Mouse (Mus musculus) kidney, adult 2 months (tissue): ENCODE results near the gene Msi1. TPM values are rescaled to one million over a fixed set of nuclear protein-coding genes. Genes with fewer than 3 reads are reported as not detected.

Experiments
- DNase-seq: peaks from one replicate; pipeline ENCODE4 v3.0.0; 2021
- H3K27ac ChIP-seq: fragments of 200-500 bp; 2 replicates; pipeline ENCODE4 v1.5.1; 2012; ENCODE audit warnings: low read depth, low read length, control low read depth, inconsistent platforms; ENCODE audit not compliant: insufficient read depth
- H3K27me3 ChIP-seq: fragments of 200-500 bp; replicated peaks from 2 replicates; pipeline ENCODE4 v1.6.1; 2012; ENCODE audit warnings: mild to moderate bottlenecking, moderate library complexity, low read length, inconsistent platforms; ENCODE audit not compliant: control insufficient read depth, insufficient read depth
- H3K36me3 ChIP-seq: fragments of 200-500 bp; 2 replicates; pipeline ENCODE4 v1.6.1; 2012; ENCODE audit warnings: mild to moderate bottlenecking, moderate library complexity, low read length, inconsistent platforms; ENCODE audit not compliant: control insufficient read depth, insufficient read depth
- H3K4me1 ChIP-seq: fragments of 200-500 bp; 2 replicates; pipeline ENCODE4 v1.6.1; 2011; ENCODE audit warnings: low read length; ENCODE audit not compliant: control insufficient read depth, insufficient read depth
- H3K4me3 ChIP-seq: fragments of 200-500 bp; 2 replicates; pipeline ENCODE4 v1.5.1; 2011; ENCODE audit warnings: mild to moderate bottlenecking, low read depth, low read length, control low read depth; ENCODE audit not compliant: insufficient read depth
- CTCF ChIP-seq: fragments of 200-500 bp; conservative IDR thresholded peaks from 2 replicates; pipeline ENCODE4 v1.5.1; 2011; ENCODE audit warnings: low read depth, mild to moderate bottlenecking, control low read depth, low read length, moderate library complexity, mixed read lengths; ENCODE audit not compliant: insufficient read depth, insufficient read length
- POLR2A ChIP-seq: fragments of 200-500 bp; IDR thresholded peaks from one replicate; pipeline ENCODE4 v1.6.1; 2011; ENCODE audit warnings: low read depth, low read length, control low read depth
- WGBS: fragments of 180-500 bp; shearing (Covaris S2); methylation state at CpG from one replicate; pipeline ENCODE4 v1.1.7; 2018; 5-methylcytosine and 5-hydroxymethylcytosine counted together
- polyA plus RNA-seq: library from polyadenylated mRNA; depleted of rRNA; stranded (reverse); fragments of >200 nt; gene quantifications from 2 replicates; pipeline ENCODE4 v1.2.3, GENCODE M21; 2012

Gene Msi1
- polyA plus RNA-seq, 1 experiment = 2.0 TPM

DNA sequence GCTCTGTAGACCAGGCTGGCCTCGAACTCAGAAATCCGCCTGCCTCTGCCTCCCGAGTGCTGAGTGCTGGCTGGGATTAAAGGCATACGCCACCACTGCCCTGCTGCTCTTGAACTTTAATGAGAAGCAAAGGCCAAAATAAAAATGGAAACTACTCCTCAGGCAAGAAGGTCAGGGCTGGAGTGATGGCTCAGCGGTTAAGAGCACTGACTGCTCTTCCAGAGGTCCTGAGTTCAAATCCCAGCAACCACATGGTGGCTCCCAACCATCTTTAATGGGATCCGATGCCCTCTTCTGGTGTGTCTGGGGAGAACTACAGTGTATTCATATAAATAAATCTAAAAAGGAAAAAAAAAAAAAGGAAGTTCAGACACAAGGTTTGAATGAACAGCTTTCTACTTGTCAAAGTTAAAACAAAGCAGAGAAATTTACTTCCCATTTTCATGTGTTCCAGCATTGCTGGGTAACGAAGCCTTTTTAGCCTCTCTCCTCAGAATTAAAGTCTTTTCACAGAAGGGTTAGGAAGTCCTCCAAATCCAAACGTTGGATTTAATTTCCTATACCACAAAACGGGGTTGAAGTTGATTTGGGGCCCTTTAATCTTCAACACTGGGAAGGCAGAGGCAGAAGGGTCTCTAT, 58.7 kb downstream of the Msi1 start:
- Histone ChIP-seq H3K4me3 (no peak overlapping the region), H3K4me1 (peaks cover 11% of the 10 kb centered on the region; the same call in 1 of the 2 replicates), H3K36me3 (no peaks in the 10 kb centered on the region), H3K27me3 (no peaks in the 10 kb centered on the region), H3K27ac (no peak overlapping the region)
- TF ChIP-seq CTCF (no peak), POLR2A (no peak)
- DNase-seq = no peak
- WGBS = 80% methylated on average over 9 of the region's 9 CpGs

DNA sequence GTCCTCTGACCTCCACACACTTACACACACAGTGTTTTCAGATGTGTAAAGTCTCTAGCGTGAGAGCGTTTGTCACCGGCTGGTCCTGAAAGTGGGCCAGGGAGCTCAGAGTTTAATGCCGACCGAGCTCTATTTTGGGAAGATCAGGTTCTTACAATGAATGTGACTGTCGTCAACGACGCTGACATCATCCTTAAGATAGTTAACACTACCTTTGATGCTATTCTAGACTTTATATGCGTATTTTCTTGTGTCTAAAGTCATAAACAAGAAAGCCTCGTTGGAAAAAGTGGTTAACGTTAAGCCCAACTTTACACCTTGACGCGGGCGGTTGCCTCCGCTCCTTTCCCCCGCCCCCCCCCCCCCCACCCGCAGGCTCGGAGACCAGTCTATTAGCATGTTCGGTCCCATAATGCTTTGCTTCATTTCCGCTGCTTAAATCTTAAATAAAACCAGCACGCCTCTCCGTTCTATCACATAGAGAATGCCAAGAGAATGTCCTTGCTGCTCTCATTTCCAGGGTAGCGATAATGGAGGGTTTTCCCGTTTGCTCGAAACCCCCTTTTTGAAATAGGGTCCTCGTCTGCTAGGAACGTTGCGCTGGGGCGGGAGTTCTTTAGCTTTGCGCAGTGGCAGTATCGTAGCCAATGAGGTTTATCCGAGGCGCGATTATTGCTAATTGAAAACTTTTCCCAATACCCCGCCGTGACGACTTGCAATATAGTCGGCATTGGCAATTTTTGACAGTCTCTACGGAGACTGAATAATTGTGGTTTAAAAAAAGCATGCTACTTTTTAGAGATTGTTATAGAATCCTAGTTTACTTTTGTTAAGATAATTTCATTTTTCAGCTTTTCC, 59.7 kb downstream of the Msi1 start:
- peaks cover 11% of the 10 kb centered on the region; the same call in 1 of the 2 replicates for H3K4me1 ChIP-seq
- peak overlapping the region; percentile 65 for H3K4me3 ChIP-seq
- H3K36me3 ChIP-seq = no peaks in the 10 kb centered on the region
- TF ChIP-seq POLR2A = peak; percentile 94
- no peak for TF ChIP-seq CTCF
- DNase-seq = peak; percentile 89
- under 1% methylated on average over 38 of the region's 39 CpGs for WGBS
- no peaks in the 10 kb centered on the region for H3K27me3 ChIP-seq
- H3K27ac ChIP-seq = peak overlapping the region; percentile 100

DNA sequence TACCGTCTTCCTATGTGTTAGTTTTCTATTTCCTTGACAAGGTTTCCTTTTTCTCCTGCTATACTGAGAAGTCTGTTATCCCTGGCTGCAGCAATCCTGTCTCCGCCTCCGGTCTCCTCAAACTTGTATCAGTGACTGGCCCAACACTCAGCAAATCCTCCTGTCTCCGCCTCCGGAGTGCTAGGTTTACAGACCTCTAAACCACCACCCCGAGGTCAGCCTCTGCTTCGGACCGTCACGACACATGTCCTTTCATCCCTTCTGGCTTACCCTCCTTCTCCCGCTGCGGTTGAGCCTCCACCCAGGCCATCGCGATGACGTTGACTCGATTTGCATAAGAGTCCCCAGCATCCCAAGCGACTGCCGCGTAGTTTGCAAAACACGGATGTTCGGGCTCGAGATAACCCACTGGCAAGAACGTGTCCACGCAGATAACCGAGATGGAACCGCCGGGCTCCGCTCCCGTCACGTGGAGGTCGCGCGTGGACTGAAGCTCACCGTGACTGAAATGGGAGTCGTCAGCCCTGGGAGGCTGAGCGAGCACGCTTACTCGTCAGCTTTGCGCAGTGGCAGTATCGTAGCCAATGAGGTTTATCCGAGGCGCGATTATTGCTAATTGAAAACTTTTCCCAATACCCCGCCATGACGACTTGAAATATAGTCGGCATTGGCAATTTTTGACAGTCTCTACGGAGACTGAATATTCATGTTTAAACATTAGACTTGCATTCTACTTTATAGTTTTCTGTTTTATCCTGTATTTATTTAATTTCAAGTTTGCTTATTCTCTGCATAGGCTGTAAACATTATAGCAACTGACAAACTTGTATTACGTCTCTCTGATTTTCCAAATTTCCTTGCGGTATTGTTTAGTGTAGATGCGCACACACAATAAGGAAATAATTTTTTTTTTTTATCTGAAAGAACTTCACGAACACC, 60.6 kb downstream of the Msi1 start:
- WGBS = under 1% methylated on average over 50 of the region's 50 CpGs
- Histone ChIP-seq H3K4me1 (peaks cover 8% of the 10 kb centered on the region; the same call in 1 of the 2 replicates), H3K27me3 (no peaks in the 10 kb centered on the region), H3K27ac (peak overlapping the region; percentile 100), H3K36me3 (no peaks in the 10 kb centered on the region), H3K4me3 (peak overlapping the region; percentile 65)
- TF ChIP-seq CTCF (no peak), POLR2A (peak; percentile 97)
- DNase-seq = peak; percentile 93

DNA sequence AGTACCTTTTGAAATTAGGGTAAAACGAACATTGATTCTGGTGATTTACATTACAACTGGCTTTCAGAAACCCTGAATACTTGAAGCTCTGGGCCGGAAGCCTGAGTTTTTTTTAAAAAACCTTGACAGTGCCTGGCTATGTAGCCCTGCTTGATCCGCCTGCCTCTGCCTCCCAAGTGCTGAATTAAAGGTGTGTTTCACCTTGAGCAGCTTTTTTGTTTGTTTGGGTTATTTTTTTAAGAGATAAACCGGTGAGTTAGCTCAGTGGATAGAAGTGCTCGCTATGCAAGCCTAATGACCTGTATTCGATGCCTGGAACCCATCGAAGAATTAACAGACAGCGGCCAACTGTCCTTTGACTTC, 61.2 kb downstream of the Msi1 start:
- 5% methylated on average over 8 of the region's 8 CpGs for WGBS

DNA sequence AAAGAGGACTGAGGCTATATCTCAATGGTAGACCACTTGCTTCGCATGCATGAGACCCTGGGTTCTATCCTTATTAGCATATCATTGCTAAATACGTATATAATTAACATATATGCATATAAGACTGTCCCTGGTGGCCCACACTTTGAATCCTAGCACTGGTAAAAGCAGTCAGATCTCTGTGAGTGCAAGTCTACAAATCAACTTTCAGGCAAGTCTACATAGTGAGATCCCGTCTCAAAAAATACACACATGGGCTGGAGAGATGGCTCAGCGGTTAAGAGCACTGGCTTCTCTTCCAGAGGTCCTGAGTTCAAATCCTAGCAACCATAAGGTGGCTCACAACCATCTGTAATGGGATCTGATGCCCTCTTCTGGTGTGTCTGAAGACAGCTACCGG, 61.7 kb downstream of the Msi1 start:
- TF ChIP-seq CTCF (no peak), POLR2A (no peak)
- H3K36me3 ChIP-seq = no peaks in the 10 kb centered on the region

More for the DNA sequence above, 61.2 kb downstream of the Msi1 start:
- no peak overlapping the region for H3K27ac ChIP-seq
- no peaks in the 10 kb centered on the region for H3K27me3 ChIP-seq
- DNase-seq = no peak
- H3K36me3 ChIP-seq = no peaks in the 10 kb centered on the region
- H3K4me3 ChIP-seq = no peak overlapping the region
- peaks cover 5% of the 10 kb centered on the region; the same call in 1 of the 2 replicates for H3K4me1 ChIP-seq
- no peak for TF ChIP-seq POLR2A
- TF ChIP-seq CTCF = no peak

GRCm38 (mm10) chr5:115491771-115492322, 62.4 kb downstream of the Msi1 start:
- DNase-seq = peak; percentile 69
- 3% methylated on average over 28 of the region's 28 CpGs for WGBS
- Histone ChIP-seq H3K4me1 (peaks cover 5% of the 10 kb centered on the region; the same call in 1 of the 2 replicates), H3K27me3 (no peaks in the 10 kb centered on the region), H3K4me3 (peak overlapping the region; percentile 26), H3K27ac (no peak overlapping the region; the same call in 1 of the 2 replicates), H3K36me3 (no peaks in the 10 kb centered on the region)
- TF ChIP-seq POLR2A (no peak), CTCF (no peak)

More for the DNA sequence above, 61.7 kb downstream of the Msi1 start:
- DNase-seq = no peak
- 31% methylated on average over 5 of the region's 5 CpGs for WGBS
- H3K4me1 ChIP-seq = peaks cover 5% of the 10 kb centered on the region; the same call in 1 of the 2 replicates
- H3K27ac ChIP-seq = no peak overlapping the region
- no peaks in the 10 kb centered on the region for H3K27me3 ChIP-seq
- H3K4me3 ChIP-seq = no peak overlapping the region
